Mouse (Mus musculus) brain, embryonic 14.5 days (tissue): ENCODE measurements around the gene Cdk19.

Source experiments
- CTCF ChIP-seq: fragments of 200-500 bp; IDR thresholded peaks from 2 replicates; pipeline ENCODE4 v1.5.1; 2012; ENCODE audit warnings: inconsistent platforms, mild to moderate bottlenecking, moderate library complexity, borderline replicate concordance; ENCODE audit not compliant: insufficient read depth, insufficient read length; ENCODE audit errors: extremely low read depth
- POLR2A ChIP-seq: fragments of 200-500 bp; IDR thresholded peaks from 2 replicates; pipeline ENCODE4 v1.6.1; 2012; ENCODE audit warnings: mild to moderate bottlenecking, inconsistent platforms, borderline replicate concordance; ENCODE audit not compliant: poor library complexity, insufficient read depth, insufficient read length, severe bottlenecking; ENCODE audit errors: extremely low read depth

GRCm38 (mm10) chr10:40426096-40426450 lies 86.7 kb downstream of the Cdk19 start:
- TF ChIP-seq CTCF (no peak), POLR2A (no peak)
